Mouse (Mus musculus) lung, adult 10 weeks (tissue): ENCODE measurements around the gene Upf3a. TPM values are rescaled to one million over a fixed set of nuclear protein-coding genes. Genes with fewer than 3 reads are reported as not detected.

ENCODE experiments used
- polyA plus RNA-seq: library from polyadenylated mRNA; stranded (reverse); fragments of 350-450 nt; fragmentation: Illumina TruSeq; extraction: RNeasy Lipid Tissue Mini Kit (QIAGEN cat#74804); gene quantifications from one replicate; pipeline ENCODE4 v1.2.3, GENCODE M21; 2014; ENCODE audit warnings: low read depth, low replicate concordance; ENCODE audit not compliant: insufficient read depth

The Upf3a gene
- 23.6 TPM for polyA plus RNA-seq

GRCm38 (mm10) chr8:13785250-13785763, at the start of gene Upf3a:
TSS of gene Upf3a (plus strand) at chr8:13785615.

DNA sequence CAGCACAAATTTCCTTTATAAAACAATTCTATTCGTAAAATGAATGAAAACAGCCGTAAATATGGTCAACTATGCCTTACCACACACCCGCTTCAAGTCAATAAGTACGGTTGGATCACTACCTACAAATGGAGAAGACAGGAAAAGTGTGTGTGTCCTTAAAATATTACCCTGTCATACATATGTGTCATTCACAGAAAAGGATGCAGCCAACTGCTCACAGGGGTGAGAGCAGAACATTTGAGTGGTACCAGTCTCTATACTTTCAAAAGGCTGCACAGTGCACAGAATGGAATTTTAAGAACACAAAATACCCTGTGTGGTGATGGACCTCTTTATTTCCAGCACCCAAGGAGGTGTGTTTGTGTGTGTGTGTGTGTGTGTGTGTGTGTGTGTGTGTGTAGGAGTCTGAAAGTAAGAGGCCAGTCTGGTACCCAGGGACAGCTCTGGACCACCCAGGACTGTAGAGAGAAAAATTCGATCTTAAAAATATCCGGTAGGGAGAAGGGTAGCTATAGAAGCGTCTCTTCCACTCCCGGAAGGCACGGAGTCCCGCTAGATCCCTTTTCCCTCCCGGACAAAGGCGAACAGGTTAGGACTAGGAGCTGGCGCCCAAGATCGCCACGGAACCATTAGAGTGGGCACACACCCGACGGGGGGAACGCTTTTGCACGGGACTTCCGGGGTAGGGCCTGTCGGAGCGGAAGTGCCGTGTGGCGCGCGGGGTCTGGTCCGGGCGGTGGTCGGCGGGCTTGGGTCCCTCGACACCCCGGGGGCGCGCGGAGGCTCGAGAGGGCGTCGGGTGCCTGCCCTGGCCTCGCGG, 28.2 kb upstream of the Upf3a start, which contains the start of gene Cdc16:
Gene Cdc16, plus strand, starts transcription at position 695 of the 823 bp plus-strand sequence.

DNA sequence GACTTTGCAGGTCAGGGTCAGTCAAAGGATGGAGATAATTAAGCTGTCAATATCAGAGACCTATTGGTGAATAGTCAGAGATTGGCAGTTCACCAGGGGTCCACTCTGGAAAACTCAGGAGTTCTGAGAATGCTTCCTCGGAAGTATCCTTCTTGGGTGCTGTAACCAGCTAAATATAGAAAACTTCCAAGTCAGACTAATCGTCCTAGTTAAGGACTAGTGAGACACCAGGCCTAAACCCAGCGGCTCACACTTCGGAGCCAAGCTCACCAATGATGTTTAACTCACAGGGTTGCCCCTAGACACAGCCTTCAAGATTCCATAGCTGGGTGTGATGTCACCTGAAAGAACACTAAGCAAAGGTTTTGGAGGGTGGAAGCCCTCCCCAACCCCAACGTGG, 52.9 kb downstream of the Upf3a start, which contains the start of gene AF366264:
Gene AF366264, minus strand, starts transcription at position 101 of the 400 bp plus-strand sequence.

Other genes starting within 250 kb of the Upf3a start
- not detected for gene 1700029H14Rik, start 223.2 kb upstream of the Upf3a start, polyA plus RNA-seq
- gene Rasa3, start 108.0 kb upstream of the Upf3a start, polyA plus RNA-seq, result 23.5 TPM
- 3.7 TPM for gene Cfap97d2, start 79.7 kb upstream of the Upf3a start, polyA plus RNA-seq
- gene Cdc16, start 27.9 kb upstream of the Upf3a start, polyA plus RNA-seq, result 36.1 TPM
- gene AF366264, start 52.8 kb downstream of the Upf3a start, polyA plus RNA-seq, result not detected
- 6.5 TPM for gene Champ1, start 84.0 kb downstream of the Upf3a start, polyA plus RNA-seq
- 13.1 TPM for gene Coprs, start 104.7 kb downstream of the Upf3a start, polyA plus RNA-seq